Mouse (Mus musculus) CD4-positive, CD25-positive, alpha-beta regulatory T cell, adult 4 months (primary cell): Measurements from ENCODE around the gene Gm4631. TPM values are rescaled to one million over a fixed set of nuclear protein-coding genes. Genes with fewer than 3 reads are reported as not detected.
"Not testable (repeated sequence)": the region's sequence is repeated elsewhere in the genome, so short reads cannot be mapped to it uniquely, and the experiment has no call there.

Experiments used
- ATAC-seq: one replicate; pipeline ENCODE4 v1.8.0; 2017
- polyA plus RNA-seq, 2 experiments: library from polyadenylated mRNA; unstranded; fragments of 100-300 nt; shearing (Covaris generic); gene quantifications; one replicate each; pipeline ENCODE4 v1.2.1; 2017

Gene Gm4631
- polyA plus RNA-seq, result 10 to 100 TPM; 10.5 to 16.6 TPM

DNA sequence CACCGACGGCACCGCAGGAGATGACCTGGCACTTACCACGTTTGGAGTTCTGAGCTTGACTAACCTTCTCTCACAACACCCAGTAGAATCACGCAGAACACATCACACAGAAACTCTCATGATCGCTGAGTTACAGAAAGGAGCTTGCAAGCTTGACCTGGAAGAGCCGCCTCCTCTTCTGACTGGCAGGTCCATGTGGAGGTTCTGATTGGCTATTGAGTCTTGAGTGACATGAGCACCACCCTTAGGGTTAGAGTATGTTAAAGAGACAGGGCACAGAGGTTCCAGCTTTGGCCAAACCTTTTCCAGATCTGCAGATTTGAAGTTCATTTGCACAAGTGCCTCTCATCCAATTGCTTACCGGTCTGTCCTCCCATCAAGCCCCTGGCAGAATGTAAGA is at the start of gene Gm4631:
Gm4631 (minus strand) TSS at position 101 of the 400 bp plus-strand sequence.
- ATAC-seq, result not testable (repeated sequence)

DNA sequence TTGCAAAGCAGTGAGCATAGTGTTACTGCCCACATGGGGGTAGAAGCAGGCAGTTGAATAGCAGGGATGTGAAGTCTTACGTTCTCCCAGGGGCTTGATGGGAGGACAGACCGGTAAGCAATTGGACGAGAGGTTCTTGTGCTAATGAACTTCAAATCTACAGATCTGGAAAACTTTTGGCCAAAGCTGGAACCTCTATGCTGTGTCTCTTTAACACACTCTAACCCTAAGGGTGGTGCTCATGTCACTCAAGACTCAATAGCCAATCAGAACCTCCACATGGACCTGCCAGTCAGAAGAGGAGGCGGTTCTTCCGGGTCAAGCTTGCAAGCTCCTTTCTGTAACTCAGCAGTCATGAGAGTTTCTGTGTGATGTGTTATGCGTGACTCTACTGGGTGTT is 34.1 kb upstream of the Gm4631 start, which contains the start of gene Zfp968:
Zfp968 (plus strand) TSS at position 301 of the 400 bp plus-strand sequence.
- ATAC-seq, result not testable (repeated sequence)

DNA sequence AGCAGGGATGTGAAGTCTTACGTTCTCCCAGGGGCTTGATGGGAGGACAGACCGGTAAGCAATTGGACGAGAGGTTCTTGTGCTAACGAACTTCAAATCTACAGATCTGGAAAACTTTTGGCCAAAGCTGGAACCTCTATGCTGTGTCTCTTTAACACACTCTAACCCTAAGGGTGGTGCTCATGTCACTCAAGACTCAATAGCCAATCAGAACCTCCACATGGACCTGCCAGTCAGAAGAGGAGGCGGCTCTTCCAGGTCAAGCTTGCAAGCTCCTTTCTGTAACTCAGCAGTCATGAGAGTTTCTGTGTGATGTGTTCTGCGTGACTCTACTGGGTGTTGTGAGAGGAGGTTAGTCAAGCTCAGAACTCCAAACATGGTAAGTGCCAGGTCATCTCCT is 63.2 kb downstream of the Gm4631 start, which contains the start of gene Gm14440:
Gm14440 (plus strand) TSS at position 301 of the 400 bp plus-strand sequence.
- not testable (repeated sequence) for ATAC-seq

Other genes with a start within 250 kb of the Gm4631 start
- 1 to 10 TPM in 1 of 2 experiments, under 1 TPM in 1; 0.85 to 4.5 TPM for gene Gm14399, start 196.2 kb downstream of the Gm4631 start, polyA plus RNA-seq
- gene Gm14443, start 162.3 kb downstream of the Gm4631 start, polyA plus RNA-seq, result under 1 TPM in 1 of 2 experiments, not detected in 1; 0.11 TPM
- gene Gm14391, start 131.3 kb downstream of the Gm4631 start, polyA plus RNA-seq, result 1 to 10 TPM; 4.3 to 4.6 TPM
- gene Gm14440, start 63.1 kb downstream of the Gm4631 start, polyA plus RNA-seq, result 1 to 10 TPM in 1 of 2 experiments, not detected in 1; 2.8 TPM
- 1 to 10 TPM; 1.4 to 2.9 TPM for gene Zfp968, start 34.2 kb upstream of the Gm4631 start, polyA plus RNA-seq
- 10 to 100 TPM in 1 of 2 experiments, 1 to 10 TPM in 1; 7.9 to 15.8 TPM for gene Gm4724, start 97.6 kb upstream of the Gm4631 start, polyA plus RNA-seq
- gene Zfp965, start 131.8 kb upstream of the Gm4631 start, polyA plus RNA-seq, result 1 to 10 TPM; 3.6 to 8.4 TPM